Mouse (Mus musculus) left cerebral cortex, adult 18-20 months (tissue): ENCODE results near the gene Olfr279. TPM values are rescaled to one million over a fixed set of nuclear protein-coding genes. Genes with fewer than 3 reads are reported as not detected.
"Not testable (repeated sequence)": the region's sequence is repeated elsewhere in the genome, so short reads cannot be mapped to it uniquely, and the experiment has no call there.

Source experiments
- DNase-seq, 2 experiments: peaks; one replicate each; pipeline ENCODE4 v3.0.0; 2021 to 2022; ENCODE audit warnings: low spot score in 2 of 2, mixed read lengths in 1 of 2
- total RNA-seq, 2 experiments: library from RNA; stranded (reverse); gene quantifications; 2 replicates each; pipeline ENCODE4 v1.2.3; 2021

Olfr279 gene
- total RNA-seq, 2 experiments from 2014 or later = not detected

GRCm38 (mm10) chr15:98510438-98511385 is 18.5 kb downstream of the Olfr279 start:
- DNase-seq = peak; percentile 51 to 73

- no peak for DNase-seq
Observed at GRCm38 (mm10) chr15:98511386-98511928, 19.3 kb downstream of the Olfr279 start.

- DNase-seq = no peak
Observed at GRCm38 (mm10) chr15:98512232-98512631, 20.0 kb downstream of the Olfr279 start.

GRCm38 (mm10) chr15:98512799-98513321 is 20.7 kb downstream of the Olfr279 start:
- DNase-seq = peak; percentile 43 to 52

- not testable (repeated sequence) for DNase-seq
Observed at GRCm38 (mm10) chr15:98513676-98514075, 21.5 kb downstream of the Olfr279 start.

- DNase-seq = no peak
Observed at GRCm38 (mm10) chr15:98514146-98514545, 21.9 kb downstream of the Olfr279 start.

GRCm38 (mm10) chr15:98514845-98515244 is 22.6 kb downstream of the Olfr279 start:
- DNase-seq = not testable (repeated sequence)

GRCm38 (mm10) chr15:98517380-98518355 is 25.5 kb downstream of the Olfr279 start:
- DNase-seq = peak; percentile 48 to 59

GRCm38 (mm10) chr15:98521245-98521644 is 29.0 kb downstream of the Olfr279 start:
- no peak for DNase-seq

- no peak for DNase-seq
Observed at GRCm38 (mm10) chr15:98526057-98526456, 33.9 kb downstream of the Olfr279 start.

GRCm38 (mm10) chr15:98527056-98527771 is 35.0 kb downstream of the Olfr279 start:
- no peak for DNase-seq

GRCm38 (mm10) chr15:98528066-98528563 is 35.9 kb downstream of the Olfr279 start:
- no peak for DNase-seq

GRCm38 (mm10) chr15:98532281-98532680 is 40.1 kb downstream of the Olfr279 start:
- DNase-seq = peak in 1 of 2 experiments; percentile 16

GRCm38 (mm10) chr15:98533035-98533531 is 40.9 kb downstream of the Olfr279 start:
- no peak for DNase-seq

- DNase-seq = peak; percentile 97 to 98
Observed at GRCm38 (mm10) chr15:98533881-98534627, 41.9 kb downstream of the Olfr279 start, which contains the start of gene Kansl2. Gene Kansl2, minus strand, starts transcription at chr15:98534264.

GRCm38 (mm10) chr15:98535921-98536320 is 43.7 kb downstream of the Olfr279 start:
- DNase-seq = no peak

GRCm38 (mm10) chr15:98536828-98537510 is 44.8 kb downstream of the Olfr279 start:
- DNase-seq = no peak

GRCm38 (mm10) chr15:98537923-98538322 is 45.7 kb downstream of the Olfr279 start:
- no peak for DNase-seq
